Mouse (Mus musculus): ENCODE measurements around the gene E330017A01Rik. TPM values are rescaled to one million over a fixed set of nuclear protein-coding genes. Genes with fewer than 3 reads are reported as not detected.

E330017A01Rik gene
- polyA plus RNA-seq, 1 experiment, result 0.09 TPM

- Histone ChIP-seq H3K27ac (ENCODE audit: control insufficient read depth, insufficient read depth, low read depth, low read length) (no peak overlapping the region), H3K4me1 (ENCODE audit: control insufficient read depth, insufficient read depth, low read length) (no peaks in the 10 kb centered on the region), H3K36me3 (ENCODE audit: control insufficient read depth, insufficient read depth, low read length) (no peaks in the 10 kb centered on the region), H3K4me3 (ENCODE audit: control insufficient read depth, low read depth, low read length) (no peak overlapping the region), H3K27me3 (ENCODE audit: control insufficient read depth, insufficient read depth, low read length) (no peaks in the 10 kb centered on the region)
- no peak for TF ChIP-seq CTCF (IDR thresholded peaks at IDR 0.05; ENCODE audit: control insufficient read depth, insufficient read depth, insufficient replicate concordance, low read depth, low read length)
- TF ChIP-seq POLR2A (IDR thresholded peaks at IDR 0.05; ENCODE audit: control insufficient read depth, low read depth, low read length), result no peak
These were observed 23.8 kb upstream of the E330017A01Rik start for GRCm38 (mm10) chr16:58662287-58662791.

- no peak overlapping the region for H3K4me3 ChIP-seq (ENCODE audit: control insufficient read depth, low read depth, low read length)
- TF ChIP-seq POLR2A (IDR thresholded peaks at IDR 0.05; ENCODE audit: control insufficient read depth, low read depth, low read length) (no peak), CTCF (IDR thresholded peaks at IDR 0.05; ENCODE audit: control insufficient read depth, insufficient read depth, insufficient replicate concordance, low read depth, low read length) (no peak)
- no peaks in the 10 kb centered on the region for H3K4me1 ChIP-seq (ENCODE audit: control insufficient read depth, insufficient read depth, low read length)
- H3K27me3 ChIP-seq (ENCODE audit: control insufficient read depth, insufficient read depth, low read length), result no peaks in the 10 kb centered on the region
- no peaks in the 10 kb centered on the region for H3K36me3 ChIP-seq (ENCODE audit: control insufficient read depth, insufficient read depth, low read length)
- no peak overlapping the region for H3K27ac ChIP-seq (ENCODE audit: control insufficient read depth, insufficient read depth, low read depth, low read length)
These were observed 23.3 kb upstream of the E330017A01Rik start for GRCm38 (mm10) chr16:58661826-58662225.

GRCm38 (mm10) chr16:58658668-58659067, 20.1 kb upstream of the E330017A01Rik start:
- H3K4me1 ChIP-seq (ENCODE audit: control insufficient read depth, insufficient read depth, low read length), result no peaks in the 10 kb centered on the region
- no peaks in the 10 kb centered on the region for H3K36me3 ChIP-seq (ENCODE audit: control insufficient read depth, insufficient read depth, low read length)
- H3K27me3 ChIP-seq (ENCODE audit: control insufficient read depth, insufficient read depth, low read length), result no peaks in the 10 kb centered on the region
- H3K4me3 ChIP-seq (ENCODE audit: control insufficient read depth, low read depth, low read length), result no peak overlapping the region
- TF ChIP-seq CTCF (IDR thresholded peaks at IDR 0.05; ENCODE audit: control insufficient read depth, insufficient read depth, insufficient replicate concordance, low read depth, low read length) (no peak), POLR2A (IDR thresholded peaks at IDR 0.05; ENCODE audit: control insufficient read depth, low read depth, low read length) (no peak)
- no peak overlapping the region for H3K27ac ChIP-seq (ENCODE audit: control insufficient read depth, insufficient read depth, low read depth, low read length)

GRCm38 (mm10) chr16:58656526-58656925, 18.0 kb upstream of the E330017A01Rik start:
- no peak overlapping the region for H3K4me3 ChIP-seq (ENCODE audit: control insufficient read depth, low read depth, low read length)
- no peak for TF ChIP-seq POLR2A (IDR thresholded peaks at IDR 0.05; ENCODE audit: control insufficient read depth, low read depth, low read length)
- TF ChIP-seq CTCF (IDR thresholded peaks at IDR 0.05; ENCODE audit: control insufficient read depth, insufficient read depth, insufficient replicate concordance, low read depth, low read length), result no peak
- no peaks in the 10 kb centered on the region for H3K36me3 ChIP-seq (ENCODE audit: control insufficient read depth, insufficient read depth, low read length)
- H3K27me3 ChIP-seq (ENCODE audit: control insufficient read depth, insufficient read depth, low read length), result no peaks in the 10 kb centered on the region
- no peaks in the 10 kb centered on the region for H3K4me1 ChIP-seq (ENCODE audit: control insufficient read depth, insufficient read depth, low read length)
- no peak overlapping the region for H3K27ac ChIP-seq (ENCODE audit: control insufficient read depth, insufficient read depth, low read depth, low read length)

- Histone ChIP-seq H3K36me3 (ENCODE audit: control insufficient read depth, insufficient read depth, low read length) (no peaks in the 10 kb centered on the region), H3K27ac (ENCODE audit: control insufficient read depth, insufficient read depth, low read depth, low read length) (no peak overlapping the region), H3K4me1 (ENCODE audit: control insufficient read depth, insufficient read depth, low read length) (no peaks in the 10 kb centered on the region), H3K4me3 (ENCODE audit: control insufficient read depth, low read depth, low read length) (no peak overlapping the region), H3K27me3 (ENCODE audit: control insufficient read depth, insufficient read depth, low read length) (no peaks in the 10 kb centered on the region)
- TF ChIP-seq CTCF (IDR thresholded peaks at IDR 0.05; ENCODE audit: control insufficient read depth, insufficient read depth, insufficient replicate concordance, low read depth, low read length) (no peak), POLR2A (IDR thresholded peaks at IDR 0.05; ENCODE audit: control insufficient read depth, low read depth, low read length) (no peak)
These were observed 17.2 kb upstream of the E330017A01Rik start for GRCm38 (mm10) chr16:58655751-58656150.

- H3K27me3 ChIP-seq (ENCODE audit: control insufficient read depth, insufficient read depth, low read length), result no peaks in the 10 kb centered on the region
- H3K36me3 ChIP-seq (ENCODE audit: control insufficient read depth, insufficient read depth, low read length), result no peaks in the 10 kb centered on the region
- TF ChIP-seq CTCF (IDR thresholded peaks at IDR 0.05; ENCODE audit: control insufficient read depth, insufficient read depth, insufficient replicate concordance, low read depth, low read length) (no peak), POLR2A (IDR thresholded peaks at IDR 0.05; ENCODE audit: control insufficient read depth, low read depth, low read length) (no peak)
- H3K27ac ChIP-seq (ENCODE audit: control insufficient read depth, insufficient read depth, low read depth, low read length), result no peak overlapping the region
- no peak overlapping the region for H3K4me3 ChIP-seq (ENCODE audit: control insufficient read depth, low read depth, low read length)
- H3K4me1 ChIP-seq (ENCODE audit: control insufficient read depth, insufficient read depth, low read length), result no peaks in the 10 kb centered on the region
These were observed 11.4 kb upstream of the E330017A01Rik start for GRCm38 (mm10) chr16:58649979-58650378.

GRCm38 (mm10) chr16:58638016-58638415, 523 bp downstream of the E330017A01Rik start:
- H3K36me3 ChIP-seq (ENCODE audit: control insufficient read depth, insufficient read depth, low read length), result no peaks in the 10 kb centered on the region
- H3K27ac ChIP-seq (ENCODE audit: control insufficient read depth, insufficient read depth, low read depth, low read length), result no peak overlapping the region
- no peaks in the 10 kb centered on the region for H3K4me1 ChIP-seq (ENCODE audit: control insufficient read depth, insufficient read depth, low read length)
- no peak for TF ChIP-seq CTCF (IDR thresholded peaks at IDR 0.05; ENCODE audit: control insufficient read depth, insufficient read depth, insufficient replicate concordance, low read depth, low read length)
- TF ChIP-seq POLR2A (IDR thresholded peaks at IDR 0.05; ENCODE audit: control insufficient read depth, low read depth, low read length), result no peak
- H3K27me3 ChIP-seq (ENCODE audit: control insufficient read depth, insufficient read depth, low read length), result no peaks in the 10 kb centered on the region
- H3K4me3 ChIP-seq (ENCODE audit: control insufficient read depth, low read depth, low read length), result no peak overlapping the region

GRCm38 (mm10) chr16:58637448-58637847, 1.1 kb downstream of the E330017A01Rik start:
- TF ChIP-seq POLR2A (IDR thresholded peaks at IDR 0.05; ENCODE audit: control insufficient read depth, low read depth, low read length) (no peak), CTCF (IDR thresholded peaks at IDR 0.05; ENCODE audit: control insufficient read depth, insufficient read depth, insufficient replicate concordance, low read depth, low read length) (no peak)
- Histone ChIP-seq H3K27ac (ENCODE audit: control insufficient read depth, insufficient read depth, low read depth, low read length) (no peak overlapping the region), H3K4me1 (ENCODE audit: control insufficient read depth, insufficient read depth, low read length) (no peaks in the 10 kb centered on the region), H3K4me3 (ENCODE audit: control insufficient read depth, low read depth, low read length) (no peak overlapping the region), H3K36me3 (ENCODE audit: control insufficient read depth, insufficient read depth, low read length) (no peaks in the 10 kb centered on the region), H3K27me3 (ENCODE audit: control insufficient read depth, insufficient read depth, low read length) (no peaks in the 10 kb centered on the region)
